ENCODE assay signal across 8 mouse cellular contexts in the genomic region with DNA sequence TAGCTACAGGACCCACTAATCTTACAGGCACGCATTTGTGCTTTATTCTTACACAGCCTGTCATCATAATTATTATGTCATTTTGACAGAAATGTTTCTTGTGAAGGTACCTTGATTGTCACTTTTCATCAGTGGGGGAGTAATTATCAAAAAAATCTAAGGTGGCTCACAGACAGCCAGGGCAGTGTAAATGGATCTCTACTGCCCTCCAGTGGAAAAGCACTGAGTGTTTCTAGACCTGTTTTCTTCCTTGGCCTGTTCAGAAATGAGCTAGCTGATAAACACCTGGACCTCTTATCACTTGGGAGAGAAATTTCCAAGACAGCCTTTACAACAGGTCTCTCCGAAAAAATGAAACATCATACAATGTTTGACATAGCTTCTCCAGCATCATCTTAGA. TPM values are rescaled to one million over a fixed set of nuclear protein-coding genes. Genes with fewer than 3 reads are reported as not detected.
A peak's percentile ranks its signal among the peaks of the same experiment; 100 is the strongest.
DNase-seq lines count a peak whose midpoint lies in the region; ATAC-seq lines count a peak whose summit lies in the region.

No protein-coding gene starts in this region.

- WGBS in neural tube, embryonic 15.5 days: 60% methylated on average over 2 of the region's 2 CpGs

- H3K4me1 ChIP-seq in neural tube, embryonic 15.5 days: peaks cover 21% of the 10 kb centered on the region

- no peaks in the 10 kb centered on the region; the same call in 1 of the 2 replicates for H3K27me3 ChIP-seq in neural tube, embryonic 15.5 days (replicated peaks)

- no peak overlapping the region for H3K4me2 ChIP-seq in neural tube, embryonic 15.5 days

- no peak overlapping the region for H3K9ac ChIP-seq in neural tube, embryonic 15.5 days (replicated peaks)

- DNase-seq in heart, adult 8-10 months (ENCODE audit: low spot score): peak; percentile 9
- DNase-seq in heart, postnatal 25 days (ENCODE audit: low spot score): no peak
- DNase-seq in neural tube, embryonic 10.5 days (ENCODE audit: extremely low spot score, low spot score): peak; percentile 18
- peak; percentile 44 for DNase-seq in embryo, embryonic 10 days (ENCODE audit: low spot score)
- peak; percentile 29 for DNase-seq in lung, postnatal 25 days (ENCODE audit: low spot score)
- DNase-seq in urinary bladder, adult 18-20 months (ENCODE audit: low spot score in 2 of 2): no peak
- no peak for DNase-seq in spleen, adult 18-20 months

- H3K9me3 ChIP-seq in neural tube, embryonic 15.5 days (replicated peaks): no peaks in the 10 kb centered on the region

- H3K36me3 ChIP-seq in neural tube, embryonic 15.5 days: no peaks in the 10 kb centered on the region

- intact Hi-C loops in heart, postnatal 25 days (cut with DNase I): loop anchor here (2.0 to 5.0 kb wide), 3 partner anchors 244 to 448 kb away; a partner anchor contains a TSS

- H3K27ac ChIP-seq in neural tube, embryonic 15.5 days (replicated peaks): no peak overlapping the region

- no peak for ATAC-seq in neural tube, embryonic 15.5 days (ENCODE audit: low FRiP score)

- H3K4me3 ChIP-seq in neural tube, embryonic 15.5 days (replicated peaks): no peak overlapping the region

RNA-seq across cellular contexts. Expression of a gene that starts 4.0 kb away (rescaled TPM):
- total RNA-seq in heart, adult 8-10 months (2022): 10 to 100 TPM; 22.3 to 25.9 (median 23.6) TPM
- total RNA-seq in heart, postnatal 25 days (2021): 10 to 100 TPM; 26.2 to 30.4 TPM
- 52.4 and 54.6 TPM in 2 replicates for polyA plus RNA-seq in neural tube, embryonic 15.5 days (2015; fragmentation: Nextera tagmentation; extraction: Ambion mirVana)

RNA-seq across cellular contexts. Expression of a gene that starts 46.7 kb away (rescaled TPM):
- total RNA-seq in heart, adult 8-10 months (2022): 10 to 100 TPM; 35.0 to 41.4 (median 37.9) TPM
- total RNA-seq in heart, postnatal 25 days (2021): 10 to 100 TPM; 28.1 to 31.5 TPM
- polyA plus RNA-seq in neural tube, embryonic 15.5 days (2015; fragmentation: Nextera tagmentation; extraction: Ambion mirVana): 24.0 and 25.7 TPM in 2 replicates

RNA-seq across cellular contexts. Expression of a gene that starts 46.7 kb away (rescaled TPM):
- under 1 TPM in 1 of 4 experiments, not detected in 3; 0.09 TPM for total RNA-seq in heart, adult 8-10 months (2022)
- total RNA-seq in heart, postnatal 25 days (2021): not detected
- polyA plus RNA-seq in neural tube, embryonic 15.5 days (2015; fragmentation: Nextera tagmentation; extraction: Ambion mirVana): 0.74 and 0.80 TPM in 2 replicates

Comparison
In these comparisons a context has a peak if more than half of its experiments do, and no peak if none do; other contexts are left out.
1. DNase-seq: peak in heart, adult 8-10 months (single experiment), neural tube, embryonic 10.5 days (single experiment), embryo, embryonic 10 days (single experiment) and lung, postnatal 25 days (single experiment); none in heart, postnatal 25 days (single experiment), urinary bladder, adult 18-20 months (0 of 2) and spleen, adult 18-20 months (0 of 2).